Mouse (Mus musculus) megakaryocyte, embryonic 14.5 days (primary cell): ENCODE data around the gene Rhbdl3.

Source experiments
- FLI1 ChIP-seq: IDR thresholded peaks from 2 replicates; pipeline ENCODE4 v1.6.1; 2012; ENCODE audit warnings: low read length, inconsistent platforms, mixed read lengths
- GATA1 ChIP-seq: IDR thresholded peaks from 3 replicates; pipeline ENCODE4 v1.6.1; 2012; ENCODE audit warnings: mixed read lengths, low read length, inconsistent platforms, borderline replicate concordance

GRCm38 (mm10) chr11:80283786-80284185 is 16.9 kb upstream of the Rhbdl3 start:
- TF ChIP-seq GATA1: no peak
- no peak for TF ChIP-seq FLI1
